Mouse (Mus musculus): ENCODE data around the gene Magea4. TPM values are rescaled to one million over a fixed set of nuclear protein-coding genes. Genes with fewer than 3 reads are reported as not detected.

Magea4 gene
- polyA plus RNA-seq (2014; fragmentation: Illumina TruSeq; extraction: RNeasy Lipid Tissue Mini Kit (QIAGEN cat#74804); ENCODE audit: low read depth, low replicate concordance) = not detected

DNA sequence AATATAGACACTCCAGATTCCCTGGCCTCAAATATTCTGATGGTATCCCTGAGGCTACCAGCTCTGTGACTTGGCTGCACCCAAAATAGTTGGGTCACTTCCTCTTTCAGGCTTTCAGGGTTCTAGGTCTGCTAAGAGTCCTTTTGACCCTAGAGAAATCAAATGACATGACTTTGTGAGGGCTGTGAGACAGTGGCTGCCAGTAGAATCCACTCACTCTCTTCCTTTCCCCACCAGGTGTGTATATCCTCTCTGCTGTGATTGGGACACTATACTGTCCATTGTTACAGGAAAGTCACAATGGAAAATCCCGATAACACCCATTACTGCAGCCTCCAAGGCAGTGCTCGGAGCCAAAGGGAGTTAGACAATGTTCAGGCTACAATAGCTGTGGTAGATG is at the start of gene Magea4:
Magea4 (plus strand) TSS at position 301 of the 400 bp plus-strand sequence.

Other genes with a start within 250 kb of the Magea4 start
- 4.2 TPM for gene Fate1, start 249.0 kb upstream of the Magea4 start, polyA plus RNA-seq (2014; fragmentation: Illumina TruSeq; extraction: RNeasy Lipid Tissue Mini Kit (QIAGEN cat#74804); ENCODE audit: low read depth, low replicate concordance)
- gene Cnga2, start 230.2 kb upstream of the Magea4 start, polyA plus RNA-seq (2014; fragmentation: Illumina TruSeq; extraction: RNeasy Lipid Tissue Mini Kit (QIAGEN cat#74804); ENCODE audit: low read depth, low replicate concordance) = 3.9 TPM
- gene Gabre, start 52.8 kb downstream of the Magea4 start, polyA plus RNA-seq (2014; fragmentation: Illumina TruSeq; extraction: RNeasy Lipid Tissue Mini Kit (QIAGEN cat#74804); ENCODE audit: low read depth, low replicate concordance) = 2.4 TPM
- gene Magea10, start 164.8 kb downstream of the Magea4 start, polyA plus RNA-seq (2014; fragmentation: Illumina TruSeq; extraction: RNeasy Lipid Tissue Mini Kit (QIAGEN cat#74804); ENCODE audit: low read depth, low replicate concordance) = not detected

Data from adipose tissue, adult 10 weeks (tissue).